Mouse (Mus musculus) heart, embryonic 13.5 days (tissue): ENCODE data around the gene Psmd8. TPM values are rescaled to one million over a fixed set of nuclear protein-coding genes. Genes with fewer than 3 reads are reported as not detected.

Experiments used
- ATAC-seq: fragments of 200-750 bp; cut with Nextera tagmentation; 2 replicates; pipeline ENCODE4 v1.8.0; 2017; ENCODE audit warnings: moderate TSS enrichment; ENCODE audit not compliant: insufficient number of reproducible peaks, low FRiP score, low TSS enrichment; ENCODE audit errors: extremely low read depth
- H3K27ac ChIP-seq: fragments of 300-500 bp; sonication (generic); replicated peaks from 2 replicates; pipeline ENCODE4 v1.5.1; 2015; ENCODE audit warnings: moderate library complexity, mild to moderate bottlenecking, inconsistent platforms
- H3K27me3 ChIP-seq: fragments of 300-500 bp; sonication (generic); replicated peaks from 2 replicates; pipeline ENCODE4 v1.6.1; 2015; ENCODE audit warnings: mild to moderate bottlenecking, inconsistent platforms
- H3K36me3 ChIP-seq: fragments of 300-500 bp; sonication (generic); 2 replicates; pipeline ENCODE4 v1.6.1; 2015; ENCODE audit warnings: mild to moderate bottlenecking, inconsistent platforms
- H3K4me1 ChIP-seq: fragments of 300-500 bp; sonication (generic); 2 replicates; pipeline ENCODE4 v1.6.1; 2015; ENCODE audit warnings: inconsistent platforms
- H3K4me2 ChIP-seq: fragments of 300-500 bp; sonication (generic); 2 replicates; pipeline ENCODE4 v1.6.1; 2015; ENCODE audit warnings: inconsistent platforms, mild to moderate bottlenecking, moderate library complexity
- H3K4me3 ChIP-seq: fragments of 300-500 bp; sonication (generic); 2 replicates; pipeline ENCODE4 v1.5.1; 2015; ENCODE audit warnings: moderate library complexity, mild to moderate bottlenecking, inconsistent platforms
- H3K9ac ChIP-seq: fragments of 300-500 bp; sonication (generic); 2 replicates; pipeline ENCODE4 v1.6.1; 2015; ENCODE audit warnings: inconsistent platforms, mild to moderate bottlenecking, moderate library complexity
- H3K9me3 ChIP-seq: fragments of 300-500 bp; sonication (generic); 2 replicates; pipeline ENCODE4 v1.6.1; 2016; ENCODE audit warnings: inconsistent platforms
- WGBS: fragments of 180-500 bp; shearing (Covaris S2); methylation state at CpG from one replicate; pipeline ENCODE4 v1.1.7; 2015; ENCODE audit warnings: mixed read lengths; 5-methylcytosine and 5-hydroxymethylcytosine counted together
- polyA plus RNA-seq: library from polyadenylated mRNA; unstranded; fragments of >200 nt; fragmentation: Nextera tagmentation; extraction: Ambion mirVana; gene quantifications from 2 replicates; pipeline ENCODE4 v1.2.1, GENCODE M21; 2015

Gene Psmd8
- polyA plus RNA-seq, 1 experiment from 2014 or later: 209 TPM

- peaks cover 20% of the 10 kb centered on the region for H3K36me3 ChIP-seq
- WGBS: 1% methylated on average over 31 of the region's 39 CpGs
- no peaks in the 10 kb centered on the region for H3K9me3 ChIP-seq
- peak; percentile 40; the same call in 1 of the 2 replicates for ATAC-seq
- H3K9ac ChIP-seq: peak overlapping the region; percentile 78
- H3K27me3 ChIP-seq: peaks cover 75% of the 10 kb centered on the region
- H3K27ac ChIP-seq: peak overlapping the region; percentile 72
- peak overlapping the region; percentile 62 for H3K4me3 ChIP-seq
- H3K4me2 ChIP-seq: peak overlapping the region; percentile 74
- peaks cover 45% of the 10 kb centered on the region for H3K4me1 ChIP-seq
Measured at GRCm38 (mm10) chr7:29169231-29170065, 11.1 kb downstream of the Psmd8 start.

- H3K27ac ChIP-seq: 0 out of 2 replicates have a peak overlapping the region, but pooled peaks have one; percentile 72
- H3K4me3 ChIP-seq: peak overlapping the region; percentile 62
- H3K4me1 ChIP-seq: peaks cover 45% of the 10 kb centered on the region
- H3K4me2 ChIP-seq: peak overlapping the region; percentile 74
- ATAC-seq: no peak
- under 1% methylated on average over 14 of the region's 14 CpGs for WGBS
- peak overlapping the region; percentile 78 for H3K9ac ChIP-seq
- H3K36me3 ChIP-seq: peaks cover 13% of the 10 kb centered on the region
- H3K9me3 ChIP-seq: no peaks in the 10 kb centered on the region
- peaks cover 68% of the 10 kb centered on the region for H3K27me3 ChIP-seq
Measured at GRCm38 (mm10) chr7:29168791-29169230, 11.7 kb downstream of the Psmd8 start.

- H3K27ac ChIP-seq: no peak overlapping the region
- H3K4me3 ChIP-seq: peak overlapping the region; percentile 62
- H3K9ac ChIP-seq: peak overlapping the region; percentile 78
- peak overlapping the region; percentile 74 for H3K4me2 ChIP-seq
- H3K36me3 ChIP-seq: peaks cover 7% of the 10 kb centered on the region; the same call in 1 of the 2 replicates
- ATAC-seq: no peak
- H3K9me3 ChIP-seq: no peaks in the 10 kb centered on the region
- peaks cover 46% of the 10 kb centered on the region for H3K4me1 ChIP-seq
- WGBS: 6% methylated on average over 10 of the region's 10 CpGs
- H3K27me3 ChIP-seq: peaks cover 62% of the 10 kb centered on the region
Measured at GRCm38 (mm10) chr7:29168121-29168695, 12.3 kb downstream of the Psmd8 start.

- ATAC-seq: no peak
- Histone ChIP-seq H3K9ac (peak overlapping the region; percentile 33; the same call in 1 of the 2 replicates), H3K36me3 (peaks cover 2% of the 10 kb centered on the region; the same call in 1 of the 2 replicates), H3K9me3 (no peaks in the 10 kb centered on the region), H3K27ac (no peak overlapping the region), H3K27me3 (peaks cover 57% of the 10 kb centered on the region), H3K4me2 (peak overlapping the region; percentile 74; the same call in 1 of the 2 replicates), H3K4me3 (peak overlapping the region; percentile 62; the same call in 1 of the 2 replicates), H3K4me1 (peaks cover 51% of the 10 kb centered on the region)
- WGBS: 21% methylated on average over 18 of the region's 19 CpGs
Measured at GRCm38 (mm10) chr7:29167656-29168055, 12.8 kb downstream of the Psmd8 start.

- Histone ChIP-seq H3K4me2 (no peak overlapping the region), H3K9ac (no peak overlapping the region), H3K4me3 (no peak overlapping the region), H3K27ac (no peak overlapping the region), H3K4me1 (peaks cover 11% of the 10 kb centered on the region), H3K27me3 (peaks cover 57% of the 10 kb centered on the region), H3K36me3 (peaks cover 8% of the 10 kb centered on the region; the same call in 1 of the 2 replicates), H3K9me3 (no peaks in the 10 kb centered on the region)
- ATAC-seq: no peak; the same call in 1 of the 2 replicates
- WGBS: 13% methylated on average over 9 of the region's 9 CpGs
Measured at GRCm38 (mm10) chr7:29162750-29163525, 17.6 kb downstream of the Psmd8 start.

- WGBS: 60% methylated on average over 5 of the region's 5 CpGs
Measured at GRCm38 (mm10) chr7:29162294-29162693, 18.2 kb downstream of the Psmd8 start.

GRCm38 (mm10) chr7:29158264-29158663 is 22.2 kb downstream of the Psmd8 start:
- H3K9me3 ChIP-seq: 0 out of 2 replicates have a peak, but pooled peaks cover 4% of the 10 kb centered on the region
- WGBS: 3% methylated on average over 5 of the region's 5 CpGs
- H3K27me3 ChIP-seq: peaks cover 49% of the 10 kb centered on the region
- H3K36me3 ChIP-seq: peaks cover 14% of the 10 kb centered on the region
- no peak overlapping the region for H3K4me2 ChIP-seq
- H3K27ac ChIP-seq: no peak overlapping the region
- no peak for ATAC-seq
- H3K4me1 ChIP-seq: peaks cover 19% of the 10 kb centered on the region
- H3K9ac ChIP-seq: no peak overlapping the region
- no peak overlapping the region for H3K4me3 ChIP-seq

More at GRCm38 (mm10) chr7:29162294-29162693, 18.2 kb downstream of the Psmd8 start:
- Histone ChIP-seq H3K4me1 (peaks cover 9% of the 10 kb centered on the region), H3K9me3 (no peaks in the 10 kb centered on the region), H3K4me2 (no peak overlapping the region), H3K27ac (no peak overlapping the region), H3K4me3 (no peak overlapping the region), H3K9ac (no peak overlapping the region), H3K36me3 (peaks cover 8% of the 10 kb centered on the region; the same call in 1 of the 2 replicates), H3K27me3 (peaks cover 57% of the 10 kb centered on the region)
- ATAC-seq: no peak

GRCm38 (mm10) chr7:29155838-29156782 is 24.4 kb downstream of the Psmd8 start, which contains the start of gene Fam98c:
Fam98c (minus strand) TSS chr7:29156234.
- Histone ChIP-seq H3K9ac (peak within 1 kb of the TSS; percentile 89), H3K9me3 (0 out of 2 replicates have a peak, but pooled peaks cover 4% of the 10 kb centered on the region), H3K4me2 (peak within 1 kb of the TSS; percentile 97), H3K27ac (peak within 1 kb of the TSS; percentile 84), H3K4me1 (peaks cover 10% of the 10 kb centered on the region), H3K36me3 (peaks cover 9% of the 10 kb centered on the region), H3K27me3 (peaks cover 40% of the 10 kb centered on the region), H3K4me3 (peak within 1 kb of the TSS; percentile 86)
- ATAC-seq: peak; percentile 68
- WGBS: 3% methylated on average over 68 of the region's 68 CpGs

- Histone ChIP-seq H3K9ac (peak overlapping the region; percentile 89), H3K9me3 (0 out of 2 replicates have a peak, but pooled peaks cover 4% of the 10 kb centered on the region), H3K27me3 (peaks cover 36% of the 10 kb centered on the region), H3K4me3 (peak overlapping the region; percentile 86), H3K4me1 (peaks cover 10% of the 10 kb centered on the region), H3K36me3 (peaks cover 6% of the 10 kb centered on the region), H3K4me2 (peak overlapping the region; percentile 97), H3K27ac (peak overlapping the region; percentile 84)
- ATAC-seq: peak; percentile 77
- 7% methylated on average over 37 of the region's 37 CpGs for WGBS
Measured at GRCm38 (mm10) chr7:29155196-29155837, 25.2 kb downstream of the Psmd8 start.
